Mouse (Mus musculus) thymus, adult 2 months (tissue): ENCODE data around the gene Fnip2.

Experiments
- CTCF ChIP-seq: fragments of 200-500 bp; IDR thresholded peaks from 2 replicates; pipeline ENCODE4 v1.5.1; 2012; ENCODE audit warnings: mild to moderate bottlenecking, control low read depth, low read length, moderate library complexity, borderline replicate concordance; ENCODE audit not compliant: control insufficient read depth, poor library complexity, insufficient read depth; ENCODE audit errors: extremely low read depth
- POLR2A ChIP-seq: fragments of 200-500 bp; IDR thresholded peaks from 2 replicates; pipeline ENCODE4 v1.6.1; 2012; ENCODE audit warnings: mild to moderate bottlenecking, low read length, control low read depth, moderate library complexity; ENCODE audit not compliant: control insufficient read depth, poor library complexity, insufficient read depth; ENCODE audit errors: extremely low read depth

- TF ChIP-seq CTCF (0 out of 2 replicates have a peak, but pooled peaks have one; percentile 36), POLR2A (peak; percentile 76)
Measured at GRCm38 (mm10) chr3:79590863-79591792, 23.5 kb upstream of the Fnip2 start, which contains the start of gene Ppid.
